Mouse (Mus musculus): ENCODE results near the gene Fosl1.

The Fosl1 gene

DNA sequence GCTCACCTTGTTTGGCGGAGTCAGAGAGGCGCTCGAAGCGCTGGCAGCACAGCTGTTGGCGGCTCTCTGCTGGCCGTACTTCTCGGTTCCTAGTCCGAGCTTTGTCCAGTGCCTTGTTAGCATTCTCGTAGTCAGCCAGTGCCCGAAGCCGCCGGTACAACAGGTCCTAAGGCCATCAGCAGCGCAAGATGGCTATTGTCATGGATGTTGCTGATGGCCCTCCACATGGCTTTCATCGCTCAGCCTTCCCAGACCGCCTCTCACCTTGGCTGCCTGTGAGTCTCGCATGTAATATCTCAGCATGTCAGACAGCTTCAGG lies 48.7 kb downstream of the Fosl1 start:
- TF ChIP-seq GATA4 (IDR thresholded peaks at IDR 0.05; ENCODE audit: insufficient replicate concordance, low read length), result no peak

DNA sequence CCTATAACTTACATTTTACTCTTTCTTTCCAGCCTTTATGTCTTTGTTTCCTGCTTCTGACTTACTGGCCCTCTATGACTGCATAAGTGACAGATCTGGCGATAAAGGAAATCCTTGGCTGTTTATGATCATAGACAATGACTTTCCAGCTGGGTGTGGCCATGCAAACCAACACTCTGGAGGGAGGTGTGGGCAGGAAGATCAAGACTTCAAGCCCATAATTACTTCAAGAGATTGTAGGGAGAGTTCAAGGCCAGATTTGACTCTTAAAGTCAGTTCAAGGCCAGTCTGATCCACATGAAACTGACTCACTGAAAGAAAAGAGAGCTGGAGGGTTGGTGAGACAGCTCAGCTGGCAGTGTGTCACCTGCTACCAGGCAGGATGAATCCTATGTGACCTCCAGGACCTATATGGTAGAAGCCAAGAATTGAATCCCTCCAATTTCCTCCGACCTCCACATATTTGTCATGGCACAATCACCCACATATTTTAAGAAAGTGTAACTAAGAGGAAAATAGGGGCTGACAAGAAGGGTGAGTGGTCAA lies 53.1 kb downstream of the Fosl1 start:
- TF ChIP-seq GATA4 (IDR thresholded peaks at IDR 0.05; ENCODE audit: insufficient replicate concordance, low read length), result no peak

DNA sequence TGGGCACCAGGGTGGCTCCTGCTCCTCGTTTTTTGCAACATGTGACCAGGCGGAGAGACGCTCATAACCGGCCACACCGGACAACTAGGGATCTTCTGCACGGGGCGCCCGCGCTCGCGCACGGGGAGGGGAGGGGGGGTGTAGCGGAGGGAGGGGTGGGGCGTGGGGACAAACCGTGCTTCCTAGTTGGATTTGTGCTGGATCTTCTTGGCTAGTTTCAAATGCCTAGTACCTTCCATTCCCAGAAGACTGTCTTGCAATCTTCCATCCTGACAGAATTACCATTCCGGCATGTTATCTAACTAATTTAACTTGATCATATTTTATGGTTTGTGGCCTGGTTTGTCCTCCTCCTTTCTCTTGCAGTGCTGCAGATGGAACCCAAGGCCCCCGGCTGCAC lies 56.3 kb downstream of the Fosl1 start, which contains the start of gene 1700020D05Rik:
TSS of gene 1700020D05Rik (minus strand) at position 101 of the 400 bp plus-strand sequence.
- no peak for TF ChIP-seq GATA4 (IDR thresholded peaks at IDR 0.05; ENCODE audit: insufficient replicate concordance, low read length)

Data from liver, adult (tissue).